Mouse (Mus musculus) small intestine, adult 2 months (tissue): ENCODE measurements around the gene Pnkp. TPM values are rescaled to one million over a fixed set of nuclear protein-coding genes. Genes with fewer than 3 reads are reported as not detected.

ENCODE experiments used
- H3K27ac ChIP-seq: fragments of 200-500 bp; 2 replicates; pipeline ENCODE4 v1.5.1; 2012; ENCODE audit warnings: low read depth, low read length, control low read depth, inconsistent platforms; ENCODE audit not compliant: insufficient read depth
- H3K27me3 ChIP-seq: fragments of 200-500 bp; 2 replicates; pipeline ENCODE4 v1.6.1; 2012; ENCODE audit warnings: mild to moderate bottlenecking, moderate library complexity, low read length, inconsistent platforms; ENCODE audit not compliant: control insufficient read depth, insufficient read depth
- H3K36me3 ChIP-seq: fragments of 200-500 bp; 2 replicates; pipeline ENCODE4 v1.6.1; 2012; ENCODE audit warnings: mild to moderate bottlenecking, low read length, control low read depth, inconsistent platforms; ENCODE audit not compliant: control insufficient read depth, insufficient read depth
- H3K4me1 ChIP-seq: fragments of 200-500 bp; 2 replicates; pipeline ENCODE4 v1.6.1; 2012; ENCODE audit warnings: low read length, inconsistent platforms, mixed read lengths; ENCODE audit not compliant: control insufficient read depth, insufficient read depth, insufficient read length
- H3K4me3 ChIP-seq: fragments of 200-500 bp; 2 replicates; pipeline ENCODE4 v1.5.1; 2012; ENCODE audit warnings: low read depth, mild to moderate bottlenecking, control low read depth, inconsistent platforms, low read length, moderate library complexity
- CTCF ChIP-seq: fragments of 200-500 bp; IDR thresholded peaks from 2 replicates; pipeline ENCODE4 v1.5.1; 2012; ENCODE audit warnings: low read depth, mild to moderate bottlenecking, control low read depth, inconsistent platforms, low read length, moderate library complexity, mixed read lengths; ENCODE audit not compliant: insufficient replicate concordance, insufficient read length; ENCODE audit errors: extremely low read depth
- POLR2A ChIP-seq: fragments of 200-500 bp; IDR thresholded peaks from 2 replicates; pipeline ENCODE4 v1.6.1; 2012; ENCODE audit warnings: low read depth, mild to moderate bottlenecking, control low read depth, inconsistent platforms, low read length, moderate library complexity
- WGBS: fragments of 180-500 bp; shearing (Covaris S2); methylation state at CpG from one replicate; pipeline ENCODE4 v1.1.7; 2018; 5-methylcytosine and 5-hydroxymethylcytosine counted together
- polyA plus RNA-seq: library from polyadenylated mRNA; depleted of rRNA; stranded (reverse); fragments of >200 nt; gene quantifications from 2 replicates; pipeline ENCODE4 v1.2.3, GENCODE M21; 2012

Gene Pnkp
- polyA plus RNA-seq, 1 experiment = 84.2 TPM

DNA sequence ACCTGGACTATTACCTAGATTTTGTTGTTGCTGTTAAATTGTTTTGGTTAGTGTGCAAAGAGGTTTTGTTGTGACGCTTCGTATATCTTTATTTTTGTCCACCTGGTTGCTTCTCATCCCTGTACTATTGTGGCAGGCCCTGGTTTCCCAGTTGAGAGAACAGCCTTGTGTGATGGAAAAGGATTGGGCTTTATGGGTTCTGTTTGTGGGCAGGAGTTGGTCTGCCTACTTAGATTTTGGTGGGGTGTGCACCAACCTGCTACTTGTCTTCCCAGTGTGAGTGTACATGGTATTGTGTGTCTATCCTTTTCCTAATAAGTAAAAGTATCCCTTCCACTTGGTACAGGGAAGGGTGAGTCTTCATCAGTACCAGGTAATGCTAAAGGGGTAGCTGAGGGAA, 37.5 kb upstream of the Pnkp start:
- H3K4me3 ChIP-seq = no peak overlapping the region
- no peaks in the 10 kb centered on the region for H3K36me3 ChIP-seq
- WGBS = 73% methylated on average over 2 of the region's 2 CpGs
- peaks cover 16% of the 10 kb centered on the region for H3K4me1 ChIP-seq
- H3K27me3 ChIP-seq = no peaks in the 10 kb centered on the region
- no peak overlapping the region for H3K27ac ChIP-seq
- TF ChIP-seq CTCF (no peak), POLR2A (no peak)

DNA sequence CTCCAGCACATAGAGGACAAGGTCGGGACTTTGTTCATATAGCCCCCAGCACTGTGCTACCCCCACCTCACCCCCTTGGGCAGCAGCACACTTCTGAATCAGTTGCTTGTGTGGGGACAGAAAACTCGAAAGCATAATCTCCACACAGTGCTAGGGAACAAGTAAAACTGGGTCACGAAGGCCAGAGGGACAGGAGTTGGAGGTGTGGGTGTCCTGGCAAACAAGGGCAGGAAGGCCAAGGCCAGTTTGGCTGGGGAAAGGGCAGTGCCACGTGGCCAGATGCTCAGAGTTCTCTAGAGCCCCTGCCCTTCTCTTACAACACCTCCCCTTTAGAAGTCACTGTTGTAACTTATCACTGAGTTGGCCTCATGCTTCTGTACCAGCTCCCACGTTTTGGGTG, 37.1 kb upstream of the Pnkp start:
- TF ChIP-seq POLR2A (no peak), CTCF (no peak)
- H3K27ac ChIP-seq = no peak overlapping the region
- H3K4me1 ChIP-seq = peaks cover 16% of the 10 kb centered on the region

DNA sequence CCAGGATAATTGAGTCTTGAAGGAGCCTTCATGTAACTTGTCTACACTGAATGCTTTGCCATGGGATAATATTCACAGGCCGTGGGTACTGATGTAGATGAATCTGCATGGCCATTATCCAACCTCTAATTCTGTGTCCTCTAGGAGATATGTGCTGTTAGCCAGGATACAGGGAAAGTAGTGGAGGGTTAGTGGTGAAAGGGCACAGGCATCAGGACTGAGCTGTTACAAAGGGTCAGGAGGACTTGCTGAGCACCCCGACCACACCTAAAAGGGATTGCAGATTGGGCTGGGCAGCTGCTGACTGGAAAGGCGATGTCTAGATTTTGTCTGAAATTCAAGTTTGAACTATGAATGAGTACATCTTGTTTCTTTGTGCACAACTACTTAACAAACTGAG, 36.4 kb upstream of the Pnkp start:
- H3K27me3 ChIP-seq = no peaks in the 10 kb centered on the region
- H3K4me3 ChIP-seq = no peak overlapping the region
- WGBS = 38% methylated on average over 3 of the region's 3 CpGs
- peaks cover 13% of the 10 kb centered on the region; the same call in 1 of the 2 replicates for H3K4me1 ChIP-seq
- H3K36me3 ChIP-seq = no peaks in the 10 kb centered on the region
- H3K27ac ChIP-seq = no peak overlapping the region
- TF ChIP-seq CTCF (no peak), POLR2A (no peak)

More for the DNA sequence above, 37.1 kb upstream of the Pnkp start:
- no peaks in the 10 kb centered on the region for H3K36me3 ChIP-seq
- no peak overlapping the region for H3K4me3 ChIP-seq
- 20% methylated on average over 5 of the region's 5 CpGs for WGBS
- H3K27me3 ChIP-seq = no peaks in the 10 kb centered on the region

DNA sequence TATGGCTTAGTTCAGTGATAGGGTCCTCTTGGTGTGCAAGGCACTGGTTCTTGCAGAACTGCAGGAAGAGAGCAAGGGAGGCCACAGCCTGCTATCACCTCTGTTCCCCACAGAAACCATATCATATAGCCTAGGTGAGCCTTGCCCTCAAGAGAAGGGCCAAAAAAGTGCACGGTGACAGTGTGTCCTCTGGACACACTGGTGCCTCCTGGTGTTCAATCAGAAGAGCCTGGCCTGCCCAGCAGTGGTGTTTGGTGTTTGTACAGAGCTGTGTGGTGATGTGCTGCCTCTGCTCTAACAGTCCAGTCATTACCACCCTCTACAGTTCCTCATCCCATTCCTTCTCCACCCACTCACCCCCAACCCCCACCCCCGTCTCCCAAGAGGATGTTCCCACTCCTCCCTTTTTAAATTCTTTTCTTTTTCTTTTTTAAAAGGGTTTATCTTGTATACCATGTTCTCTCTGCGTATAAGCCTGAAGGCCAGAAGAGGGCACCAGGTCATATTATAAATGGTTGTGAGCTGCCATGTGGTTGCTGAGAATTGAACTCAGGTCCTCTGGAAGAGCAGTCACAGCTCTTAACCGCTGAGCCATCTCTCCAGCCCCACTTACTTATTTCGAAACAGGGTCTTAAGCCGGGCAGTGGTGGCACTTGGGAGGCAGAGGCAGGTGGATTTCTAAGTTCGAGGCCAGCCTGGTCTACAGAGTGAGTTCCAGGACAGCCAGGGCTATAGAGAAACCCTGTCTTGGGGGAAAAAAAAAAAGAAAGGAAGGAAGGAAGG, 35.1 kb upstream of the Pnkp start:
- peaks cover 13% of the 10 kb centered on the region; the same call in 1 of the 2 replicates for H3K4me1 ChIP-seq
- H3K27me3 ChIP-seq = no peaks in the 10 kb centered on the region
- H3K36me3 ChIP-seq = no peaks in the 10 kb centered on the region
- peak; percentile 17; the same call in 1 of the 2 replicates for TF ChIP-seq CTCF
- TF ChIP-seq POLR2A = no peak
- no peak overlapping the region for H3K4me3 ChIP-seq
- 73% methylated on average over 7 of the region's 7 CpGs for WGBS
- H3K27ac ChIP-seq = no peak overlapping the region

DNA sequence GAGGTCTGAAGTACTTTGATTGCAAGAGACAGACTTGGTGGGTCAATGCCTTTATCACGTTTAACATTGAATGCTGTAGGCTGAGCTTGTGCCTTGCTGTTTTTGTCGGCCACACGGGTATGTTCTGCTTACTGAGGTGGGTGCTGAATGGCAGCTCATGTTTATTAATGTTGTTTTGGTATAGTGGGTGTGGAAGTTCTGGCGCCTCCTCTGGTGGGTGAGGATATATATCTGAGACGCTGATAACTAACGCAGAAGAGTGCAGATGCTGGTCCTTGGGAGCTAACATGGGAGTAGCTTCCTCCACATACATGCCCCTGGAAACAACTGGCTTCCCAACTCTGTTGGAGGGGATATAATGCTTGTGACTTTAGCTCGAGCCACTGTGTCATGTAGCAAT, 33.5 kb upstream of the Pnkp start:
- Histone ChIP-seq H3K27me3 (no peaks in the 10 kb centered on the region), H3K27ac (no peak overlapping the region), H3K36me3 (peaks cover 4% of the 10 kb centered on the region), H3K4me3 (no peak overlapping the region), H3K4me1 (peaks cover 8% of the 10 kb centered on the region; the same call in 1 of the 2 replicates)
- TF ChIP-seq POLR2A = no peak
- peak; percentile 14; the same call in 1 of the 2 replicates for TF ChIP-seq CTCF
- 22% methylated on average over 7 of the region's 7 CpGs for WGBS

DNA sequence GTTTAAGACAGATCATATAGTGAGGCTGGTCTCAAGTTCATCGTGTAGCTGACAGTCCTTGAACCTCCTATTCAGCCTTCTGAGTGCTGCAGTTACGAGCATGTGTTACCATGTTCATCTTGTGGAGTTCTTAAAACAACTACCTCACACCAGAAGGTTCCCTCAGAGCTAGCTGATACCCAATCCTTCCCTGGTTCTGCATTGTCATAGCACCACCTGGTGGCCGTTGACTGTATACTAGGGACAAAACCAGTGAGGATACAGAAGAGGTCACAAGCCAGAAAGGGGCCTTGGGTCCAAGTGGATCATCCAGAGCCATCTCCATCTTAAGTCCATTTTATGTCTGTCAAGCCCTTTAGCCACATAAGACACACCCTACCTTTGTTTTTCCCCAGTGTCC, 32.1 kb upstream of the Pnkp start:
- 6% methylated on average over 3 of the region's 3 CpGs for WGBS
- peaks cover 7% of the 10 kb centered on the region; the same call in 1 of the 2 replicates for H3K4me1 ChIP-seq
- H3K36me3 ChIP-seq = peaks cover 19% of the 10 kb centered on the region

DNA sequence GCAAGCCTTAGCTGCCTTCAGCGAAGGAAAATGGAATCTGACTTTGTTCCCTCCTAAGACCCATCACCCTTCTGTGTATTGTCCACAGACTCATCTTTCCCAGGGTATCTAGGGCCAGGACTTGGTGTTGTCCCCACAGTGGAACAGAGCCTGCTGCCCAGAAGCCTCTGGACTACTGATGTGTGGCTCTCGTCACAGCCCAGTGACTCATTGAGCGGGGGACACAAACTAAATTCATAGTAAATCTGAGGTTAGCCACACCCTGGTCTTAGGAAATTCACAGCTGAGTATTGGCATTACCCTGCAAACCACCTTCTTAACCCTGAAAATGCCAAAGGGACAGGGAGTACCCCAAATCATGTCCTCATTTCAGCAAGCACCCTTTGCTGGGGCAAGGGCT, 30.2 kb upstream of the Pnkp start:
- H3K4me3 ChIP-seq = no peak overlapping the region
- H3K27me3 ChIP-seq = no peaks in the 10 kb centered on the region
- no peak for TF ChIP-seq CTCF
- 73% methylated on average over 3 of the region's 3 CpGs for WGBS
- H3K27ac ChIP-seq = no peak overlapping the region
- H3K36me3 ChIP-seq = peaks cover 36% of the 10 kb centered on the region
- H3K4me1 ChIP-seq = no peaks in the 10 kb centered on the region; the same call in 1 of the 2 replicates

More for the DNA sequence above, 32.1 kb upstream of the Pnkp start:
- H3K4me3 ChIP-seq = no peak overlapping the region
- no peaks in the 10 kb centered on the region for H3K27me3 ChIP-seq
- no peak overlapping the region for H3K27ac ChIP-seq
- TF ChIP-seq POLR2A = no peak
- peak; percentile 48; the same call in 1 of the 2 replicates for TF ChIP-seq CTCF
